Mouse (Mus musculus) liver, embryonic 14.5 days (tissue): ENCODE results near the gene Lypd6. TPM values are rescaled to one million over a fixed set of nuclear protein-coding genes. Genes with fewer than 3 reads are reported as not detected.

Experiments
- ATAC-seq: fragments of 200-750 bp; cut with Nextera tagmentation; 2 replicates; pipeline ENCODE4 v1.8.0; 2017; ENCODE audit warnings: moderate number of reproducible peaks, mild to moderate bottlenecking, moderate library complexity; ENCODE audit not compliant: insufficient read depth
- DNase-seq, 3 experiments: peaks; one replicate each; pipeline ENCODE4 v3.0.0-alpha.2; 2012 to 2013; ENCODE audit warnings: low read depth in 3 of 3, low spot score in 3 of 3
- H3K27ac ChIP-seq: fragments of 300-500 bp; sonication (generic); 2 replicates; pipeline ENCODE4 v1.5.1; 2014; ENCODE audit warnings: moderate library complexity, mild to moderate bottlenecking, control low read depth, inconsistent platforms
- H3K27me3 ChIP-seq: fragments of 300-500 bp; sonication (generic); 2 replicates; pipeline ENCODE4 v1.6.1; 2014; ENCODE audit warnings: mild to moderate bottlenecking, low read length, moderate library complexity; ENCODE audit not compliant: control insufficient read depth, insufficient read depth
- H3K36me3 ChIP-seq: fragments of 300-500 bp; sonication (generic); replicated peaks from 2 replicates; pipeline ENCODE4 v1.6.1; 2014; ENCODE audit warnings: low read depth; ENCODE audit not compliant: control insufficient read depth, insufficient read depth
- H3K4me1 ChIP-seq, 2 experiments: fragments of 200-500 bp in 1 of 2; fragments of 300-500 bp in 1 of 2; sonication (generic) in 1 of 2; replicated peaks; 2 replicates each; pipeline ENCODE4 v1.6.1; 2012 to 2014; ENCODE audit warnings: antibody characterized with exemption in 1 of 2, inconsistent platforms in 1 of 2, low read length in 1 of 2; ENCODE audit not compliant: control insufficient read depth in 2 of 2, insufficient read depth in 2 of 2
- H3K4me2 ChIP-seq: fragments of 300-500 bp; sonication (generic); 2 replicates; pipeline ENCODE4 v1.6.1; 2014; ENCODE audit warnings: low read depth, mild to moderate bottlenecking, control low read depth, moderate library complexity
- H3K4me3 ChIP-seq, 2 experiments: fragments of 200-500 bp in 1 of 2; fragments of 300-500 bp in 1 of 2; sonication (generic) in 1 of 2; 2 replicates each; pipeline ENCODE4 v1.5.1; 2012 to 2014; ENCODE audit warnings: low read depth in 2 of 2, low read length in 2 of 2, mild to moderate bottlenecking in 2 of 2, control low read depth in 1 of 2, inconsistent platforms in 1 of 2, moderate library complexity in 1 of 2; ENCODE audit not compliant: insufficient read depth in 1 of 2
- H3K9ac ChIP-seq: fragments of 300-500 bp; sonication (generic); replicated peaks from 2 replicates; pipeline ENCODE4 v1.6.1; 2014; ENCODE audit warnings: mild to moderate bottlenecking, control low read depth, moderate library complexity
- H3K9me3 ChIP-seq: fragments of 300-500 bp; sonication (generic); 2 replicates; pipeline ENCODE4 v1.6.1; 2016; ENCODE audit warnings: low read length, mixed read lengths; ENCODE audit not compliant: control insufficient read depth
- CTCF ChIP-seq: IDR thresholded peaks from 2 replicates; pipeline ENCODE4 v1.5.1; 2016; ENCODE audit warnings: antibody characterized with exemption, low read depth, control low read depth
- EP300 ChIP-seq: IDR thresholded peaks from 2 replicates; pipeline ENCODE4 v1.6.1; 2016; ENCODE audit warnings: antibody characterized with exemption, low read depth
- WGBS: fragments of 180-500 bp; shearing (Covaris S2); extraction: QIAGEN DNeasy Blood & Tissue Kit; methylation state at CpG from one replicate; pipeline ENCODE4 v1.1.7; 2014; ENCODE audit not compliant: insufficient replicate concordance; 5-methylcytosine and 5-hydroxymethylcytosine counted together
- polyA plus RNA-seq, 2 experiments: library from polyadenylated mRNA; depleted of rRNA in 1 of 2; stranded (reverse) in 1 of 2; unstranded in 1 of 2; fragments of >200 nt; fragmentation: Nextera tagmentation in 1 of 2; extraction: Ambion mirVana in 1 of 2; gene quantifications; 2 replicates each; pipeline versions ENCODE4 v1.2.1 to v1.2.3; 2012 to 2014

Gene Lypd6
- polyA plus RNA-seq, 2 experiments, result 0.18 to 0.19 TPM

- Histone ChIP-seq H3K9me3 (no peaks in the 10 kb centered on the region), H3K36me3 (no peaks in the 10 kb centered on the region), H3K9ac (no peak overlapping the region), H3K4me1 (peaks cover 0 to 2% of the 10 kb centered on the region in 2 experiments; a peak in 1 of 4 replicates), H3K27ac (no peak overlapping the region), H3K4me3 (no peak overlapping the region), H3K4me2 (no peak overlapping the region), H3K27me3 (no peaks in the 10 kb centered on the region)
- WGBS, result 46% methylated on average over 3 of the region's 3 CpGs
- no peak for DNase-seq
- ATAC-seq, result no peak
- TF ChIP-seq EP300, result no peak
- TF ChIP-seq CTCF, result no peak
Observed at GRCm38 (mm10) chr2:50188856-50189255, 122.6 kb downstream of the Lypd6 start.

GRCm38 (mm10) chr2:50196681-50197080 is 130.5 kb downstream of the Lypd6 start:
- Histone ChIP-seq H3K27ac (no peak overlapping the region), H3K27me3 (no peaks in the 10 kb centered on the region), H3K9me3 (no peaks in the 10 kb centered on the region), H3K4me1 (no peaks in the 10 kb centered on the region), H3K4me3 (no peak overlapping the region), H3K4me2 (no peak overlapping the region), H3K9ac (no peak overlapping the region), H3K36me3 (no peaks in the 10 kb centered on the region)
- ATAC-seq (no peak), DNase-seq (no peak)
- TF ChIP-seq EP300 (no peak), CTCF (no peak)
- 64% methylated on average over 1 of the region's 1 CpGs for WGBS

GRCm38 (mm10) chr2:50197801-50198200 is 131.6 kb downstream of the Lypd6 start:
- no peaks in the 10 kb centered on the region for H3K9me3 ChIP-seq
- H3K36me3 ChIP-seq, result no peaks in the 10 kb centered on the region
- ATAC-seq (no peak), DNase-seq (no peak)
- no peak overlapping the region for H3K4me3 ChIP-seq
- H3K27me3 ChIP-seq, result no peaks in the 10 kb centered on the region
- 67% methylated on average over 4 of the region's 4 CpGs for WGBS
- no peak overlapping the region for H3K9ac ChIP-seq
- TF ChIP-seq CTCF (no peak), EP300 (no peak)
- H3K4me1 ChIP-seq, result no peaks in the 10 kb centered on the region
- no peak overlapping the region for H3K27ac ChIP-seq
- no peak overlapping the region for H3K4me2 ChIP-seq

- H3K27me3 ChIP-seq, result no peaks in the 10 kb centered on the region
- H3K36me3 ChIP-seq, result no peaks in the 10 kb centered on the region
- H3K4me1 ChIP-seq, result no peaks in the 10 kb centered on the region
- no peak overlapping the region for H3K4me2 ChIP-seq
- DNase-seq (no peak), ATAC-seq (no peak)
- H3K4me3 ChIP-seq, result no peak overlapping the region
- no peak for TF ChIP-seq CTCF
- no peak for TF ChIP-seq EP300
- H3K9me3 ChIP-seq, result no peaks in the 10 kb centered on the region
- H3K9ac ChIP-seq, result no peak overlapping the region
- WGBS, result 19% methylated on average over 2 of the region's 2 CpGs
- no peak overlapping the region for H3K27ac ChIP-seq
Observed at GRCm38 (mm10) chr2:50200541-50200940, 134.3 kb downstream of the Lypd6 start.

- Histone ChIP-seq H3K9ac (no peak overlapping the region), H3K9me3 (no peaks in the 10 kb centered on the region), H3K4me2 (no peak overlapping the region), H3K4me3 (no peak overlapping the region), H3K4me1 (no peaks in the 10 kb centered on the region), H3K27ac (no peak overlapping the region), H3K27me3 (no peaks in the 10 kb centered on the region), H3K36me3 (no peaks in the 10 kb centered on the region)
- 64% methylated on average over 7 of the region's 7 CpGs for WGBS
- ATAC-seq (no peak), DNase-seq (no peak)
- TF ChIP-seq EP300 (no peak), CTCF (no peak)
Observed at GRCm38 (mm10) chr2:50220574-50220973, 154.3 kb downstream of the Lypd6 start.

GRCm38 (mm10) chr2:50225019-50225418 is 158.8 kb downstream of the Lypd6 start:
- Histone ChIP-seq H3K36me3 (no peaks in the 10 kb centered on the region), H3K27me3 (no peaks in the 10 kb centered on the region), H3K9ac (no peak overlapping the region), H3K4me3 (no peak overlapping the region), H3K4me1 (no peaks in the 10 kb centered on the region), H3K4me2 (no peak overlapping the region), H3K9me3 (no peaks in the 10 kb centered on the region), H3K27ac (no peak overlapping the region)
- 65% methylated on average over 4 of the region's 4 CpGs for WGBS
- ATAC-seq (no peak), DNase-seq (no peak)
- no peak for TF ChIP-seq EP300
- no peak for TF ChIP-seq CTCF
